Mouse (Mus musculus): ENCODE measurements around the gene Naglu.
"Not testable (repeated sequence)": the region's sequence is repeated elsewhere in the genome, so short reads cannot be mapped to it uniquely, and the experiment has no call there.

Naglu gene

GRCm38 (mm10) chr11:101084246-101084645 lies 14.4 kb downstream of the Naglu start:
- in situ Hi-C loops (cut with MboI) = no loop called here

DNA sequence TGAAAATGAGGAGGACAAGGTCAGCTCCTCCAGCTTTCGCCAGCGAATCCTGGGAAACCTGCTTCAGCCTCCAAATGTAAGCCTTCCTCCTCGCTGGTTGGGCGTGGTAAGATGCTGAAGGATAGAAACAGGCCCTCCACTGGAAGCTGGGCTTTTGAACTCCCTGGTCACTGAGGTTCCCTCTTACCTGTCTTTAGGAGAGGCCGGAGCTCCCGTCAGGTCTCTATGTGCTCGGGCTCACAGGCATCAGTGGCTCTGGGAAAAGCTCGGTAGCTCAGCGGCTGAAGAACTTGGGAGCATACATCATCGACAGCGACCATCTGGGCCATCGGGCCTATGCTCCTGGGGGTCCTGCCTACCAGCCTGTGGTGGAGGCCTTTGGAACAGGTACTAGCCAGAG lies 15.0 kb downstream of the Naglu start:
- in situ Hi-C loops (cut with MboI) = no loop called here

DNA sequence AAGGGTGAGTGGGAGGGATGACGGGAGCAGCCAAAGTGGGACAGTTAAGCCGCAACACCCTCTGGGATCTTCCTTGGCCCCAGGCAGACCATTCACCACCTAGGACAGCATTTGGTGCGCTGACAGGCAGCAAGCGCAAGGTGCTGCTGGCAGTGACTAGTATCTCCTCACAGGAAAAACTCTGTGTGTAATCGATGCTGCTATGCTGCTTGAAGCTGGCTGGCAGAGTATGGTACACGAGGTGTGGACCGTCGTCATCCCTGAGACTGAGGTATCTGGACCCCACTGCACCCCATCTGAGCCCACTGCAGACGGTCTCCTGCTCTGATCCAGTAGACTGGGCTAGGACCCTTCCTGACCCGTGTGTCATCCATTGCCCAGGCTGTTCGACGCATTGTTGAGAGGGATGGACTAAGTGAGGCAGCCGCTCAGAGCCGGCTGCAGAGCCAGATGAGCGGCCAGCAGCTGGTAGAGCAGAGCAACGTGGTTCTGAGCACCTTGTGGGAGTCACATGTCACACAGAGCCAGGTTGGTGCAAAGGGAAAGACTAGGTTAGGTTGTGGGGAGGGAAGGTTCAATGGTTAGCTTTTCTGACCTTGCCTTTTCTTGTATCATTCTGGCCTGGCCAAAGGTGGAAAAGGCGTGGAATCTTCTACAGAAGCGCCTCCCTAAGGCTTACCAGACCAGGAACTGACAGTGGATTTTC lies 16.0 kb downstream of the Naglu start:
- in situ Hi-C loops (cut with MboI) = no loop called here

DNA sequence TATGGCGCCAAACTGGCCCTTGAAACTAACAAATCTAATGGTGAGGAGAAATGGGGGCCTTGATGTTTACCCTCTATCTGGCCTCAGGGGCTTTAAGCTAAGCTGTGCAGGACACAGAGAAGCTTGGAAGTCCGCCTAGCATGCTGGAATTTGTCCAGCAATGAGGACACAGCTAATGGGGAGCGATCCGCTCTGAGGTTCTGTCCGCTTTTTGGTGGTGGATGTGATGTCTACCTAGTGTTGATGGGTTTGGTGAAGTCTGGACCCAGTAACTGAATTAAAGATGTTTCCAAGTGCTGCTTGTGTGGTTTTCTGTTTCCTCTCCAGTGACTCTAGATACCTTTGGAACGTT lies 16.5 kb downstream of the Naglu start:
- in situ Hi-C loops (cut with MboI) = no loop called here

DNA sequence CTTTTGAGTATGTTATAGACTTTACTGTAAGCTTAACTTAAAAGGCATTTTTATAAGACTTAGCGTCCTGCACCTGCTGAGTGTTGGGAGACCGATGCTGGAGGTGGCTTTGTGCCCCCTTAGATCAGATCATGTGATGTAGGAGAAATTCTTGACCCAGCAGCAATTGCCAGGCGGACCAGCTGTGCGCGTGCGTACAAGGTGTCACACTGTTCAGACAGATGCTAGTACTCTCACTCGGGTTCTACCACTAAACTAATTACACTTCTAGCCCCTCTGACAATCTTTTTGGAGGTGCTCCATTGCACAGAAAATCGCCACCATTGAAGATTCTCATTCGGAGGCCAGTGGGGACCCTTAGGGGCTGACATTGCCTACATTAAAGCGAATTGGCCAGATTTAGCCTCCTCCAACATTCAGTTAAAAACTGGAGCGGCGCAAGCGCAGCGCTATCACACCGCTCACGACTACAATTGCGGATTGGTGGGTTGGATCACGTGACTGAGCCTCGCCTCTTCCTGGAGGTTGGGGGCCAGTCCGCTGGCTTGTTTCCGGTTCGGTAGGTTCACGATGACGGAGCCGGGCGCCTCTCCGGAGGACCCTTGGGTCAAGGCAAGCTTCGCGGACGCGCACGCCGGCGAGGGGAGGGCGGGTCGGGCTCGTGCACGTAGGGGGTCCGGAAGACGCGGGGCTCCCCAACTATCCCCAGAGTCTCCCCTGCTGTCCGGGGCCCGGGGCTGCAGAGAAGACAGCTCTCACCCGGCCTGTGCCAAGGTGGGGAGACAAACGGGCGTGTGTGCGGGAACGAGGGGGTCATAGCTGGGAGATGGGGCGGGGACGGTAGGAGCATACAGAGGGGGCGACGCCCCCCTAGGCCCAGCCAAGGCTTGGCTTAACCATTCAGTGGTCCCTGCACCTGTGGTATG lies 17.2 kb downstream of the Naglu start, which contains the start of gene Mlx:
TSS of gene Mlx (plus strand) at position 522 of the 926 bp plus-strand sequence.
- in situ Hi-C loops (cut with MboI) = no loop called here

DNA sequence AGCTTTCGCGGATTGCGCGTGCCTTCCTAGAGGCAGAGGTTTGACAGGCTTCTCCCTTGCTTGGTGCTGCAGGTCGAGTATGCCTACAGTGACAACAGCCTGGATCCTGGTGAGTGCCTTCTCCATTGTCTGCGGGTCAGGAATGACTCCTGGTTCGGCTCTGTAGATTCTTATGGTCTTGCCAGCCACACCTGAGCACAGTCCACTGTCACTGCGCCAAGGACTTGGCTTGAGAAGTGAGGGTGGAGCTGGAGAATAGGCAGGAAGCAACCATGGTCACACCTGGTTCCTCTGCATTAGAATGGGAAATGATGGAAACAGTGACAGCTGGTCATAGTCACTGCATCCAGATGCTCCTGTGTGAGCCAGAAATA lies 17.9 kb downstream of the Naglu start:
- in situ Hi-C loops (cut with MboI) = no loop called here

DNA sequence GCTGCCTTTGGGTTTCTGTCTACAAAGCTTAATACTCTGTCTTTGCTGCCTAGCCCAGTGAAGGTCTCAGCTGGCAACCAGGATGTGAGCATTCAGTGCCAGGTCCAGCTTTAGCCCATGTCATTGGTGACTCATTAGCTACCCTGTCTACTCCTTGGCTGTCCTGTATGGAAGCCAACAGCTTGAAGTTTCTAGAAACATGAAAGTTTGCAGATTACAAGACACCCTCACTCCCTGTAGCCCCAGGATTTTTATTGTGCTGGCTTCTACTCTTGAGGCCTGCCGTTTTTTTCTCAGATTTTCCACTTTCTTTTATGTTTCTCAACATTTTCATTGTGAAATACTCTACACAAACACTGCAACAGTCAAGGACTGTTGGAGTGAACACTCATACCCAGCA lies 20.1 kb downstream of the Naglu start:
- in situ Hi-C loops (cut with MboI) = no loop called here

GRCm38 (mm10) chr11:101094930-101095313 lies 25.1 kb downstream of the Naglu start:
- in situ Hi-C loops (cut with MboI) = no loop called here

DNA sequence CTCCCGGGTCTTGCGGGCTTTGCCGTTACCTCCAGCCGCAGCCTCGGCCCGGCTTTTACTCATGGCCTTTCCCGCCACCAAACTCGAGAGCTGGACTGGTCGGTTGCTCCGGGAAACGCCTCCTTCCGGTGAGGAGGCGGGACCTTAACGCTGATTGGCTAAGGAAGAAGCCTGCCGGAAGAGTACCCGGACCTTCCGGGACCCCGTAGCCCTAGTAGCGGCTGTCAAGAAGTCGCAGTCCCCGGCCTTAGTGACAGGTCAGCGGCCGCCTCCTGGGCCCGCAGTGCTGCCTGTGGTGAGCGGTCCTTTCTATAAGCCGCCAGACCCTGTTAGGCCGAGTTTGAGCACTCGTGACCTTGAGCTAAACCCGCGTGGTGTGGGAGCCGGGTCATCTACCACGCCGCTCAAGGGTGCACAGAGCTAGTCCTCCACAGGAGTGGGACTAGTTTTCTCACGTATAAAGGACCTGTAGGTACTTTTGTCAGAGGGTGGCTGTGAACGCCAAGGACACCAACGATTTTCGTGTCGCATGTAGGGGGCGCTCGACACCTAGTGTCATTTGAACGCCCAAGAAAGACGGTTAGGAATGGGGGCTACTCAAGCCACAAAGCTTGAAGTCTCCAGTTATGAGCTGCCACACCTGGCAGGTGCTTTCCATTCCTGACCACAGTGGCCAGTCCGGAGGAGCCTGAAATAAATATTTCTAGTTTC lies 25.7 kb downstream of the Naglu start, which contains the start of gene Psmc3ip:
TSS of gene Psmc3ip (minus strand) at position 123 of the 711 bp plus-strand sequence.
- in situ Hi-C loops (cut with MboI) = no loop called here

DNA sequence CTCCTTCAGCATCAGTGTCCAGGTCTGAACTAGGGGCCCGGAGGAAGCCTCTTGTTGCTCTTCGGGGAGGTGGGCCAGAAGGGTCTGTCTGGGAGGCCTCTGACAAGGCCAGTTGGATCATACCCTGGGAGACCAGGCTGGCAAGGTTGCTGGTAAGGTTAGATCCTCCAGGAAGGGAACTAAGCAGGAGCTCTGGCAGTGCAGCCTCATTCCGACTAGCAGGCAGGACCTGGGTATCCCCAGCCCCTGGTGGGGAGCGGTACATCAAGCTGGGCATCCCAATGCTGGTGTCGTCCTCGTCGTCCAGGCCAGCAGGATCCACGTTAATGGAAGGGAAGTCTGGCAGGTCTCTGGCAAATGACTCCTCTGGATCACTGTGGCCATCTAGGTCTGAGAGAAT lies 28.4 kb downstream of the Naglu start:
- in situ Hi-C loops (cut with MboI) = no loop called here

DNA sequence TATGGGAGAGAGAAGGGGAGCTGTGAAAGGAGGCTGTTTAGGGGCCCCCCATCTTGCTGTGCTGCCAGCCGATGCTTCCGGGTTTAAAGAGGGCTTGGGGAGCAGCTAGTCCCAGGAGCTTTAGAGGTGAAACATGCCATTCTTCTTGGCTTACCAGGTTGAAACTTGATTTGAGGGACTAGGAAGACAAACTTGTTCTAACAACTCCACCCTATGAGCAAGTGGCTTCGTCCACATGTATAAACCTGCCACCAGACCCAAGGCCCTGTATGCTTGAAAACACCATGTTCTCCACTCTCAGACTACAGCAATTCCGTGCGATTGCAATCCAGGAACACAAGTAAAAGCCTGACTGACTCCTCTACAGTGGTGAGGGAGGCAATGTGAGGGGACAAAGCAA lies 33.2 kb downstream of the Naglu start:
- in situ Hi-C loops (cut with MboI) = no loop called here

DNA sequence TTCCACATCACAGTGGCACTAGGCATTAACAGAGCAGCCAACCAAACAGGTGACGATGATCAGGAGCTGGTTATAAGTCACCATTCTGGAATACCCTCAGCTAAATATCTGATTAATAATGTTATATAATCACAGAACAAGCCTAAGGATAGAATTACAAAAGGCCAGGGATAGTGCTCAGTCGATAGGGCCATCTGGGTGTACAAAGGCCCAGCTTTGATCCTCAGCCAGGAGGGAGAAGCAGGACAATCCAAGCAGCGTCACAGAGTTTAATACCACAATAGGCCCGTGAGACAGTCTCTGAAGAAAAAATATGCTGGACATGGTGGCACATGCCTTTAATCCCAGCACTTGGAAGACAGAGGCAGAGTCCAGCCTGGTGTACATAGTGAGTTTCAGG lies 39.5 kb downstream of the Naglu start:
- in situ Hi-C loops (cut with MboI) = no loop called here

GRCm38 (mm10) chr11:101110708-101111107 lies 40.9 kb downstream of the Naglu start:
- in situ Hi-C loops (cut with MboI) = no loop called here

DNA sequence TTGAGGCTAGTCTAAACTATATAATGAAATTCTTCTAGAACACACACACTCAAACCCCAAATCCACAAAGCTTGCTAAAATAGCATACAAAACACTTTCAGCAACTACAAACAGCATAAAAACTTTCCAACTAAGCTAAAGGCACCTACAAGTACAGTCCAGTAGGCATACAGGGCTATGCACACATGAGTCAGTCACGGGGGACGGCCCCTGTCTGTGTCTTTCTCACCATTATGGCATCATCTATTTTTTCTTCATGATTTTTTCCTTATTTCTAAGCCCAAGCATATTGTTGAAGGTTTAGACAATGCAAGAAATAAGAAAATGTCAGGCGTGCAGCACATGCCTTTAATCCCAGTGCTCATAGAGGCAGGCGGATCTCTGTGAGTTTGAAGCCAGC lies 41.4 kb downstream of the Naglu start:
- in situ Hi-C loops (cut with MboI) = no loop called here

DNA sequence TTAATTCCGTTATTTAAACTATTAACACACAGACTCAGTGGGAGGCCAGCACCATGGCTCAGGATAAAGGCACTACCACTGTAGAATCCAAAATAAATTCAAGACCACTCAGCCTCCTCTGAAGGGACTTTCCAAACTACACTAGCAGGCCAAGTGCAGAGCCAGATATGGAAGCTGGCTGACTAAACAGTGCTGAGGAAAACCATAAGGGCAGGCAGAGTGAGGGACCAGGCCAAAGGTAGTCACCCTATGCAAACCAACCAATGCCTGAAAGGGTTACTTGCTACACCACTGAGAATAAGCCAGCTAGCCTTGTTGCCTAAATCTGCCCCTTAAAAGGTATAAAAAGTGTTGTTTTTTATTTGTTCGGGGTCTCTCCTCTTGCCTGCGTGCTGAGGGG lies 42.4 kb downstream of the Naglu start:
- in situ Hi-C loops (cut with MboI) = no loop called here

DNA sequence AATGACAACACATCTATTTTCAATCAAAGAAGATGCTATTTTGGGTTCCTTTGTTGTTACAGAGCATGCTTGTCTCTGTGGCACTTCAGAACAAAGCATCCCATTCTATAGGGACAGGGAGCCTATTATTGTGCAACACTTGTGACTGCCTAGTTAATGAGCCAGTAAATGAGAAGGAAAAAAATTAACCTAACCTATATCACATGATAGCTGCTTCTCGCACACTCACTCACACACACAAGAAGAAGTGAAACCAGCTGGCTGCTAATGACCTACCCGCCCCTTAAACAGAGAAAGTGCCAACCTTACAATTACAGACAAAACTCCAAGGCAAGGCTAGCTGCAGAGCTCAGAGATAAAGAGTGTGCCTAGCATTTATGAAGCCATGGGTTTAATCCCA lies 45.8 kb downstream of the Naglu start:
- in situ Hi-C loops (cut with MboI) = no loop called here

DNA sequence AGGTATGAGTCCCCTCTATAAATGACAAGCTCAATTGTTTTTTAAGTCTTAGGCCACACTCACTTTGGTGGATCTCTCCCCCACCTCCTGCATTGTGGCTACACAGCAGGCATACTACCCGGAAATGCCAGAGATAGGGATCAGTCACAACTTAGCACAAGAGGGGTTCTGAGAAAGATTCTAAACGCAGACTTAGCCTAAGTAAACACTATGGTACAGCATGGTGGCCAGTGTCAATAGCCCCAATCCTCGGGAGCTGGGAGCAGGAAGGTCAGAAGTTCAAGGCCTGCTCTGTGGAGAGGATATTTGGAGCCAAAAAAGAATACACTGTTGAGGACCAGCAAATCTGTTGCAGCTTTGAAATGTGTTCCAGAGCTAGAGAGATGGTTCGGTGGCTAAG lies 48.3 kb downstream of the Naglu start:
- in situ Hi-C loops (cut with MboI) = no loop called here

DNA sequence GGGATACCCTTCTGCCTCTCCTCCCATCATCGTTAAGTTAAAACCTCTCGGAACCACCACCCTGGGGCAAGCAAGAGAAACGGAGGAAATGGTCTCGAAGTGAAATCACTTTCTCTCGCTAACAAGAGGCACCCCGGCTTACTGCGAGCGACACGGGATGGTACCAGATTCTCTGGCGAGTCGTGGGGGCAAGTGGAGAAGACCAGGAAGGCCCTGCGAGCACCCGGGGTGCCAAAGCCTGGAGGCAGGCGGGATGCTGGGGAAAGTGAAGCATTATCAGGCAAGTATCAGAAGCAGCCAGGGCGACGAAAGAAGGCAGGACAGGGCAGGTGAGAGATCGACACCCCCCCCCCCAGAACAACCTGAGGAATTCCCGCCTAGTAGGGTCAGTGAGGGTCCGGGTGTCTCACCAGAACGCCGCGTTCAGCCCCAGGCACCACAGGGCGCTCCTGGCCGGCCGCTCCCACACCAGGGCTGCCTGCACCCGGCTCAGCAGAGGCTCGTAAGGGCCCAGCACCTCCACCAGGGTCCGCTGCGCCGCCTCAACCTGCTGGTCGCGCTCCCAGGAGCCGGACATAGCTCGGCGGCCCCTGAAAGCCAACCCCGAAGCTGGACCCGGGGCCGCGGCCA lies 49.4 kb downstream of the Naglu start:
- in situ Hi-C loops (cut with MboI) = no loop called here

DNA sequence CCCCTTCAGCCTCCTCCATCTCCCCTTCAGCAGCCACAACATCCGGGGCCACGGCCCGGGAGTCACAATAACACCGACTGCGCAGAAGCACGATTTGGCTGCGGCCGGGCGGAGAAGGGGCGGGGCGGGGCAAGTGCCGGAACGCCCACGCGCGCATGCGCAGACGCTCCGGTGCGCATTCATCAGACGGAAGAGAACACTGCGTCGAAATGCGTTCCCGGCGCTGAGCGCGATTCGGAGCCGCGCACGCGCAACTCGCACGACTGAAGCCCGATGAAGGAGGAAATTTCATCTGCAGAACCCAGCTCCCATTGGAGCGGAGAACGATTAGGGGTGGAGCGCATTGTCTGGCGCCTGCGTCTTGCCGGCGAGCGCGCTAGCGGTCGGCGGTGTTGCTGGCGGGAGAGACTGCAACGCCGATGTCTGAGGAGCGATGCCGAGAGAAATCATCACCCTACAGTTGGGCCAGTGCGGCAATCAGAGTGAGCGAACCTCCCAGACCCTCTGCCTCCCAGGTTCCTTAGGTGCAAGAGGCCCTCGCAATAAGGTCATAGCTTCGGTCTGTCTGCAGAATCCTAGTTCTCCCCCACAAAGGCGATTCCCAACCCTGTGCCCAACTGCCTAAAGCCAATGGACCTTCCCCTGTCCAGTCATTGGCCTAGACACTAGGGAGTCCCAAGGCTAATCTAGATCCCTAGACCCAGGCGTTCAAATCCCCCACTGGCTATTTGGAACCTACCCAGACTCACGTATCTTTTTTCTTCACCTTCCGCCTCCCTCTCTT lies 50.1 kb downstream of the Naglu start, which contains the start of the genes Retreg3 and Tubg1:
TSS of gene Retreg3 (minus strand) at position 133 of the 784 bp plus-strand sequence.
TSS of gene Tubg1 (plus strand) at position 178 of the 784 bp plus-strand sequence.
- in situ Hi-C loops (cut with MboI) = no loop called here

DNA sequence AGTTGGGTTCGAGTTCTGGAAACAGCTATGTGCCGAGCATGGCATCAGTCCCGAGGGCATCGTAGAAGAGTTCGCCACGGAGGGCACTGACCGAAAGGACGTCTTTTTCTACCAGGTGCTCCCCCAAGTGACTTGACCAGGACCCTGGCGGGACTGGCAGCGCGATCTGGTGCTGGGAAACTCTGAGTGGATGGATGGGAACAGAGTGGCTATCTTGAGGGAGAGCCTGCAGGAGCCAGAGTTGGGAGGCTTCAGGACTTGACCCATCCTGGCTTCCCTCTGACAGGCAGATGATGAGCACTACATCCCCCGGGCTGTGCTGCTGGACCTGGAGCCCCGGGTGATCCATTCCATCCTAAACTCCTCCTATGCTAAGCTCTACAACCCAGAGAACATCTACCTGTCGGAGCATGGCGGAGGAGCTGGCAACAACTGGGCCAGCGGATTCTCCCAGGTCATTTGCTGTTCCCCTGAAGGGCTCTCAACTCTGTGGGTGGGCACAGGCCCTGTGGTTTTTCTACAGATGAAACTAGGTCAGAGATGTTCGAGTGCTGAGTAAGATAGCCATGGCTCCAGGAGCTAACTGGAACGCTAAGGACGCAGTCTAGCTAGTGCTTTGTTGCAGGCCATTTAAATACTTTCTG lies 50.9 kb downstream of the Naglu start:
- in situ Hi-C loops (cut with MboI) = no loop called here

- in situ Hi-C loops (cut with MboI) = not testable (repeated sequence)
Observed at GRCm38 (mm10) chr11:101124494-101124893, 54.7 kb downstream of the Naglu start.

Data from mature B cell (primary cell).